Mouse (Mus musculus) kidney, postnatal 25 days (tissue): ENCODE measurements around the gene Inafm1.
A peak's percentile ranks its signal among the peaks of the same experiment; 100 is the strongest.

Experiments used
- DNase-seq, 2 experiments: peaks; one replicate each; pipeline ENCODE4 v3.0.0; 2021; ENCODE audit warnings: mixed read lengths in 2 of 2

Gene Inafm1

GRCm38 (mm10) chr7:16296766-16297390, 23.5 kb upstream of the Inafm1 start:
- DNase-seq: peak; percentile 93 to 94

DNA sequence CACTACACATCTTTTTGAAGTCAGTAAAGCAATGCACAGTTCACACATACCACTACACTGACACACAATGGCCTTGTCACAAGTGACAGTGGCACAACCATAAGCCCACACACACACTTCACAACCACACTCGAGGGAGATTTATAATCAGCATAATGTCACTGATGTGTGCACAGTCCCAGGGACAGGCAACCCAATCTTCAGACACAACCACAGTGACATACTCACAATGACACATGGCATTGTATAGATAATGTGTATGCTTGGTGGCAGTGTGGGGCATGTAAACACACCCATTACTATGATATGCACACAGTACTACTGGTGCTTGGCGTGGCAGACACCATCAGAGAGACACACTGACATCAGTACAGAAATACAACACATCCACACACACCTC, 22.7 kb upstream of the Inafm1 start:
- no peak for DNase-seq

GRCm38 (mm10) chr7:16295321-16295900, 22.0 kb upstream of the Inafm1 start:
- DNase-seq: peak; percentile 80 to 92

GRCm38 (mm10) chr7:16294837-16295236, 21.4 kb upstream of the Inafm1 start:
- peak; percentile 95 for DNase-seq

- peak; percentile 40 to 58 for DNase-seq
Measured at GRCm38 (mm10) chr7:16294346-16294745, 20.9 kb upstream of the Inafm1 start.

- no peak for DNase-seq
Measured at GRCm38 (mm10) chr7:16287791-16288190, 14.4 kb upstream of the Inafm1 start.

GRCm38 (mm10) chr7:16287016-16287415, 13.6 kb upstream of the Inafm1 start:
- DNase-seq: no peak

DNA sequence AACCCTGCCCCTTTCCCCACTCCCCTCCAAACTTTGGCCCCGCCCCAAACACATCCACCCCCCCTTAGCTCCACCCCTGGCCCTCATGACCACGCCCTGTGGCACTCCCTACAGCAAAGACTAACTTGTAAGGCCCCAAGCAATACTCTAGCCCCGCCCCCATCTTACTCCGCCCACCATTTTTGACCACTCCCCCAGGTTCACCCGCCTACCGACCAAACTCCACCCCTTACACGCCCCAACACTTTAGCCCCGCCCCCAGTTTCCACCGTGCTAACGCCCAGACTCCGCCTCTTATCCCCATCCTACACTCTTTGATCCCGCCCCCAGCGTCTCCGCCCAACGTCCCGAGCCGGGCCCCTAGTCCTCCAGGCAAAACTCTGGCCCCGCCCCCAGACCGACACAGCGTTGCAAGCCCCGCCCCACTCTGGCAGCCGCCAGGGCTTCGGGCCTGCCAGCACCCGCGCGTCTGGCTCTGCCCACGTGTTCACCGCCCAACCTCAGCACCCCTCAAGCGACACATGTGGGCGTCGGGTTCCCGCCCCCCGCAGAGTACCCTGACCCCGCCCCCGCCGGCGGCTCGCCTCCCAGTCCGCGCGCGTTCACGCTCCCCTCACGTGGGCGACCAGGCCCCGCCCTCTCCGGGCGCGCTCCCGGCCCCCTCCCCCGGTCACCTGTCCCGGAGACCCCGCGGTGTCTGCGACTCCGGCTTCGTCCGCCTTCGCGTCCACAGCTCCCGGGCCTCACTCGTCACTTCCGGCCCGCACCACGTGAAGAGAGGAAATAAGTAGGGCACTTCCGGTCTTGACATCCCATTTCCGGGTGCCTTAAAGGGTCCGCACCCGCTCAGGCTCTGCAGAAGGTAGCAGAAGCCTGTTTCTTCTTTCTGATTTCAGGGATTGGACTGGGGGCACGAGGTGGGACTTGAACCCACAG, 12.9 kb upstream of the Inafm1 start, which contains the start of gene Ccdc9:
Gene Ccdc9 (minus strand): TSS at position 770 of the 936 bp plus-strand sequence.
- peak; percentile 100 for DNase-seq

- DNase-seq: peak; percentile 86 to 89
Measured at GRCm38 (mm10) chr7:16285450-16286025, 12.1 kb upstream of the Inafm1 start.

DNA sequence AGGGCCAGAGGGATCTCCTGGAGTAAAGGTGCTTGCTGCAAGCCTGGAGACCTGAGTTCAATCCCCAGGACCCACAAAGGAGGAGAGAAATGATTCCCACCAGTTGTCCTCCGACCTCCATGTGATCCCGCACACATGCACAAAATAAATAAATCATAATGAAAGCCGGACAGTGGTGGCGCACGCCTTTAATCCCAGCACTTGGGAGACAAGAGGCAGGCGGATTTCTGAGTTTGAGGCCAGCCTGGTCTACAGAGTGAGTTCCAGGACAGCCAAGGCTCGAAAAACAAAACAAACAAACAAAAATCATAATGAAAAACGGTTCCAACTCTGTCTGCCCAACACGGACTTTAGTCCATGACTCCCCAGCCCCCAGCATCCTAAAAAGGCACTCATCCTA, 11.5 kb upstream of the Inafm1 start:
- DNase-seq: no peak

DNA sequence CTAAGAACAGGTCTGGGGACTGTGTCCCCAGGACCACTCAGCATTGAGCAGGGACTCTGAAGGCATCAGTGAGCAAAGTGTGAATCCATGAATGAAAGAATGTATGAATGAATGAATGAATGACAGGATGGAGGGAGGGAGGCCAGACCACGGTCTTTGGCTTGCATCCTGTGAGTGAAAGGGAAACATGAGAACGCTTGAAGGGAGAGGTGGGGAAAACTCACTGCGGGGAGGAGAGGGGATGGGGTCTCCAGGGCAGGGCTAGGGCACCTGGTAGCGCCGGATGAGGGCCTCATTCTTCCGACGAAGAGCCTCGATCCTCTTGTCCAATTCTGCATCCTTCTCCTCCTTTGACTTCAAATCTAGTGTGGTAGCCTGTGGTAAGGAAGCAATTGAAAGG, 10.6 kb upstream of the Inafm1 start:
- DNase-seq: peak in 1 of 2 experiments; percentile 33

GRCm38 (mm10) chr7:16282334-16282733, 8.9 kb upstream of the Inafm1 start:
- DNase-seq: peak in 1 of 2 experiments; percentile 29

DNA sequence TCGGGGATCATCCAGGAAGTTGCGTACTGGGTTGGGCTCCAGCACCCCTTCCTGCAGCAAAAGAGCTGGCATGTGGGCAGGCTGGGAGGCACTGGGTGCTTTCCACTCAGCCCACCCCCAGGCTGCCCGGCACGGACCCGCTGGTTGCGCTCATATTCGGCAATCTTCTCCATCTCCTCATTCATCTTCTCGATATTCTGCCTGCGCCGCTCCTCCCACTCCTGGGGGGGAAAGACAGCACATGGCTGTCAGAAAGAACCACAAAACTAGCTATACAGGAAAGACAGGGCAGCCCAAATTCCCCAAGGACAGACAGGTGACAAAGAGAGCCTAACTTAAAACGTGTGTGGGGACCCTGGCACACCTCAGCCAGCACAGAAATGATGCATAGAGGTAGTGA, 7.3 kb upstream of the Inafm1 start:
- no peak for DNase-seq

DNA sequence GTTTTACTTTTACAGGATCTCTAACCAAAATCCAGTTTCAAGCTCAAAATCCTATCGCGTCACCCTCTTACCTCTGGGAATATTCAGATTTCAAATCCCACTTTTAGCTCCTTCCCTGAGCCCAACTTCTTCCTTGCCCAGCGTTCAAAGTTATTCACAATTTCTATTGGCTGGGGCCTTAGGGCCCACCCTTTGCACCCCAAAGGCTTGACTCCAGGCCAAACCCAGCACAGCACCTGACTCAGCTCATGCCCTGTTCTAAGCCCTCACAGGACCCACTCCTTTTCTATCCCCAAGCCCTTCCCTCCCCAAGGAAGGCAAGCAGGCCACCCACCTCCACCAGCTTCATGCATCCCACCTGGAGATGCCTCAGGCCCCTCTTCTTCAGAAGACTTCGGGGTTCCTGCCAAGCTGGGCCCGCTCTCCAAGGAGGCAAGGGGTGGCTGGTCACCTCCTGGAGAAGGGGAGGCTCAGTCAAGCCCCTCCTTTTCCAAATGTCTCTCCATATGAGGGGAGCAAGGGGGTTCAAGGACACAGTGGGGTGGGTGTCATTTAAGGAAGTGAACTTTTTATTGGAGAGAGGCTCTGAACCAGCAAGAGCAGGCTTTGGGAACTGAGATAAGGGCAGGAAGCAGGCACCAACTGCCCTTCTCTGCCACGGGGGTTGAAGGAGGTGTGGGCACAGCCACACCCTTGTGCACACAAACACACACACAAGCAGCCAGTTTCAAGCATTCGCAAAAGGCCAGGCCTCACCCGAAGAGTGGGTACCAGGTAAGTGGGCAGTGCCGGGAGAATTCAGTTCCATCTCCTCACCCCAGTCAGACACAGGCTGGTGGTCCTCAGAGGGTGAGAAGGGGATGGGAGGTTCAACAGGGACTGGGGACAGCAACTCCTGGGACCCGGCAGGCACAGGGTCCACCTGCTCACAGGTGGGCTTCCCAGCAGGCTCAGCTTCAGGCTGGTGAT, 1.8 kb upstream of the Inafm1 start:
- DNase-seq: peak; percentile 14 to 47

GRCm38 (mm10) chr7:16273766-16274140, 336 bp upstream of the Inafm1 start:
- peak; percentile 77 to 92 for DNase-seq

- peak; percentile 76 to 89 for DNase-seq
Measured at GRCm38 (mm10) chr7:16272681-16273080, 736 bp downstream of the Inafm1 start.

GRCm38 (mm10) chr7:16271139-16271538, 2.3 kb downstream of the Inafm1 start:
- DNase-seq: no peak

- DNase-seq: peak in 1 of 2 experiments; percentile 31
Measured at GRCm38 (mm10) chr7:16266593-16266992, 6.8 kb downstream of the Inafm1 start.

DNA sequence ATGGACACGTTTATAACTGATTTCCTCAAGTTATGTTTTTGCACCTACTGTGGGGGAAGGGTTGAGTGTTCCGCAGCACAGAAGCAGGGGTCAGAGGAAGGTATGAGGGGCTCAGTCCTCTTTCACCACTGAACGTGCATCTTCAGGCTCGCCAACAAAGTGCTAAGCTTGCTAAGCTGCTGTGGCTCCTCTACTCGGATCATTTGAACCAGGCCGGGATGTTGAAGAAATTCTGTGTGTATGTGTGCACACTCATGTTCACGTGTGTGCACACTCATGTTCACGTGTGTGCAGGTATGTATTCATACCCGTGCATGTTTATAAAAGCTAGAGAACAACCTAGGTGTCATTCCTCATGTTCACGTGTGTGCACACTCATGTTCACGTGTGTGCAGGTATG, 7.6 kb downstream of the Inafm1 start:
- no peak for DNase-seq

GRCm38 (mm10) chr7:16263843-16264242, 9.6 kb downstream of the Inafm1 start:
- DNase-seq: no peak

DNA sequence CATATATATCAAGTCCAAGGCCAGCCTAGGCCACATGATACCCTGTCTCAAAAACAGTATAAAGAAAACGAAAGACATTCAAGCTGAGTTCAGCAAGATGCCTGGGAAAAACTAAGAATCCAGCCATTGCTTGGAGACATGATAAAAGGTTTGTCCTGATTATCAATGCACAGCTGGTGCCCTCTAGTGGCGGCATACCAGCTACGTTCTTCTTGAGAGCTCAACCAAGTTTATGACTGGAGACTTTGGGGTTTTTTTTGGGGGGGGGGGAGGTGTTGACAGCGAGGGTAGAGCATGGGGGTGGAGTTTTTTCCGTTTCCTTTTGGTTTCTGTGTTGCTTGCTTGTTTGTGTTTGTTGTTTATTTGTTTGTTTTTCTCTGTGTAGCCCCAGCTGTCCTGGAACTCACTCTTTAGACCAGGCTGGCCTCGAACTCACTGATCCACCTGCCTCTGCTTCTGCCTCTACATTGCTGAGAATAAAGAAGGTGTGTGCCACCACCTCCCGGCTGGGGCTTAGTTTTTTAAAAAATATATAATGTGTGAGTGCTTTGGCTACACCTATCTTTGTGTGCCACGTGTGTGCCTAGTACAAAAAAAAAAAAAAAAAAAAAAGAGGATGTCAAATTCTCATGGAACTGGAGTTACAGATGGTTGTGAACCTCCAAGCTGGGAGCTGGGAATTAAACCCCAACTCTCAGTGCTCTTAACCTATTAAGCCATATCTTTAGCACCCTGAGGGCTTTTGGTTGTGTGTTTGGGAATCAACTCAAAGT, 10.2 kb downstream of the Inafm1 start:
- DNase-seq: peak; percentile 82 to 95
